Mouse (Mus musculus): ENCODE data around the gene Camk2b. TPM values are rescaled to one million over a fixed set of nuclear protein-coding genes. Genes with fewer than 3 reads are reported as not detected.
"Not testable (repeated sequence)": the region's sequence is repeated elsewhere in the genome, so short reads cannot be mapped to it uniquely, and the experiment has no call there.

Camk2b gene
- polyA plus RNA-seq, 1 experiment from 2014 or later, result 51.6 TPM

GRCm38 (mm10) chr11:6013359-6013758, 52.8 kb downstream of the Camk2b start:
- no peak overlapping the region for H3K9ac ChIP-seq (ENCODE audit: low read length)
- H3K36me3 ChIP-seq (ENCODE audit: control insufficient read depth, insufficient read depth, low read length), result no peaks in the 10 kb centered on the region
- DNase-seq (ENCODE audit: low spot score), result no peak
- peaks cover 4% of the 10 kb centered on the region; the same call in 1 of the 2 replicates for H3K4me1 ChIP-seq (ENCODE audit: control insufficient read depth, insufficient read depth, low read length)
- no peak overlapping the region for H3K4me3 ChIP-seq (ENCODE audit: low read depth, low read length)
- H3K4me2 ChIP-seq (ENCODE audit: low read length), result no peak overlapping the region
- WGBS, result 75% methylated on average over 2 of the region's 2 CpGs
- no peaks in the 10 kb centered on the region for H3K27me3 ChIP-seq (replicated peaks; ENCODE audit: control insufficient read depth, insufficient read depth, low read length)
- H3K27ac ChIP-seq (ENCODE audit: low read depth, low read length), result no peak overlapping the region
- no peaks in the 10 kb centered on the region for H3K9me3 ChIP-seq (replicated peaks; ENCODE audit: control insufficient read depth, low read length)
- ATAC-seq, result no peak

- no peaks in the 10 kb centered on the region for H3K27me3 ChIP-seq (replicated peaks; ENCODE audit: control insufficient read depth, insufficient read depth, low read length)
- H3K4me2 ChIP-seq (ENCODE audit: low read length), result no peak overlapping the region
- no peaks in the 10 kb centered on the region for H3K36me3 ChIP-seq (ENCODE audit: control insufficient read depth, insufficient read depth, low read length)
- peaks cover 4% of the 10 kb centered on the region; the same call in 1 of the 2 replicates for H3K4me1 ChIP-seq (ENCODE audit: control insufficient read depth, insufficient read depth, low read length)
- no peak for ATAC-seq
- H3K27ac ChIP-seq (ENCODE audit: low read depth, low read length), result no peak overlapping the region
- DNase-seq (ENCODE audit: low spot score), result no peak
- H3K9ac ChIP-seq (ENCODE audit: low read length), result no peak overlapping the region
- no peaks in the 10 kb centered on the region for H3K9me3 ChIP-seq (replicated peaks; ENCODE audit: control insufficient read depth, low read length)
- 96% methylated on average over 3 of the region's 3 CpGs for WGBS
- no peak overlapping the region for H3K4me3 ChIP-seq (ENCODE audit: low read depth, low read length)
Observed at GRCm38 (mm10) chr11:6011879-6012278, 54.3 kb downstream of the Camk2b start.

GRCm38 (mm10) chr11:6010751-6011482, 55.2 kb downstream of the Camk2b start:
- H3K4me2 ChIP-seq (ENCODE audit: low read length); ATAC-seq; H3K9ac ChIP-seq (ENCODE audit: low read length); DNase-seq (ENCODE audit: low spot score); H3K4me3 ChIP-seq (ENCODE audit: low read depth, low read length); H3K9me3 ChIP-seq (replicated peaks; ENCODE audit: control insufficient read depth, low read length); H3K27ac ChIP-seq (ENCODE audit: low read depth, low read length); H3K4me1 ChIP-seq (ENCODE audit: control insufficient read depth, insufficient read depth, low read length); H3K36me3 ChIP-seq (ENCODE audit: control insufficient read depth, insufficient read depth, low read length); H3K27me3 ChIP-seq (replicated peaks; ENCODE audit: control insufficient read depth, insufficient read depth, low read length): not testable (repeated sequence)
- WGBS, result 93% methylated on average over 3 of the region's 18 CpGs

DNA sequence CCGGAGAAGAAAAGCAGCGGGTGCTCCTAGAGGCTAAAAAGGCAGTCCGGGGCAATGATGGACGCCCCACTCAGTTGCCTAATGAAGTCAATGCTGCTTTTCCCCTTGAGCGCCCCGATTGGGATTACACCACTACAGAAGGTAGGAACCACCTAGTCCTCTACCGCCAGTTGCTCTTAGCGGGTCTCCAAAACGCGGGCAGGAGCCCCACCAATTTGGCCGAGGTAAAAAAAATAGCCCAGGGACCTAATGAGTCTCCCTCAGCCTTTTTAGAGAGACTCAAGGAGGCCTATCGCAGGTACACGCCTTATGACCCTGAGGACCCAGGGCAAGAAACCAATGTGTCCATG, 58.4 kb downstream of the Camk2b start:
- not testable (repeated sequence) for H3K9ac ChIP-seq (ENCODE audit: low read length); H3K4me1 ChIP-seq (ENCODE audit: control insufficient read depth, insufficient read depth, low read length); H3K27ac ChIP-seq (ENCODE audit: low read depth, low read length); ATAC-seq; DNase-seq (ENCODE audit: low spot score); H3K27me3 ChIP-seq (replicated peaks; ENCODE audit: control insufficient read depth, insufficient read depth, low read length); H3K36me3 ChIP-seq (ENCODE audit: control insufficient read depth, insufficient read depth, low read length); H3K9me3 ChIP-seq (replicated peaks; ENCODE audit: control insufficient read depth, low read length)
- H3K4me2 ChIP-seq (ENCODE audit: low read length), result peak overlapping the region; percentile 52
- H3K4me3 ChIP-seq (ENCODE audit: low read depth, low read length), result peak overlapping the region; percentile 22
- 33% methylated on average over 9 of the region's 13 CpGs for WGBS

- H3K36me3 ChIP-seq (ENCODE audit: control insufficient read depth, insufficient read depth, low read length); H3K27me3 ChIP-seq (replicated peaks; ENCODE audit: control insufficient read depth, insufficient read depth, low read length); H3K4me1 ChIP-seq (ENCODE audit: control insufficient read depth, insufficient read depth, low read length); H3K27ac ChIP-seq (ENCODE audit: low read depth, low read length); H3K9me3 ChIP-seq (replicated peaks; ENCODE audit: control insufficient read depth, low read length); DNase-seq (ENCODE audit: low spot score): not testable (repeated sequence)
- H3K4me2 ChIP-seq (ENCODE audit: low read length), result peak overlapping the region; percentile 52
- WGBS, result 2% methylated on average over 20 of the region's 49 CpGs
- peak overlapping the region; percentile 51 for H3K9ac ChIP-seq (ENCODE audit: low read length)
- peak; percentile 85 for ATAC-seq
- peak overlapping the region; percentile 31 for H3K4me3 ChIP-seq (ENCODE audit: low read depth, low read length)
Observed at GRCm38 (mm10) chr11:6007010-6007778, 59.0 kb downstream of the Camk2b start.

DNA sequence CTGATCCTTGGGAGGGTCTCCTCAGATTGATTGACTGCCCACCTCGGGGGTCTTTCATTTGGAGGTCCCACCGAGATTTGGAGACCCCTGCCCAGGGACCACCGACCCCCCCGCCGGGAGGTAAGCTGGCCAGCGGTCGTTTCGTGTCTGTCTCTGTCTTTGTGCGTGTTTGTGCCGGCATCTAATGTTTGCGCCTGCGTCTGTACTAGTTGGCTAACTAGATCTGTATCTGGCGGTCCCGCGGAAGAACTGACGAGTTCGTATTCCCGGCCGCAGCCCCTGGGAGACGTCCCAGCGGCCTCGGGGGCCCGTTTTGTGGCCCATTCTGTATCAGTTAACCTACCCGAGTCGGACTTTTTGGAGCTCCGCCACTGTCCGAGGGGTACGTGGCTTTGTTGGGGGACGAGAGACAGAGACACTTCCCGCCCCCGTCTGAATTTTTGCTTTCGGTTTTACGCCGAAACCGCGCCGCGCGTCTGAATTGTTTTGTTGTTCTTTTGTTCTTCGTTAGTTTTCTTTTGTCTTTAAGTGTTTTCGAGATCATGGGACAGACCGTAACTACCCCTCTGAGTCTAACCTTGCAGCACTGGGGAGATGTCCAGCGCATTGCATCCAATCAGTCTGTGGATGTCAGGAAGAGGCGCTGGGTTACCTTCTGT, 59.7 kb downstream of the Camk2b start:
- Histone ChIP-seq H3K4me2 (ENCODE audit: low read length) (peak overlapping the region; percentile 52), H3K9ac (ENCODE audit: low read length) (peak overlapping the region; percentile 51), H3K4me3 (ENCODE audit: low read depth, low read length) (peak overlapping the region; percentile 31)
- not testable (repeated sequence) for H3K36me3 ChIP-seq (ENCODE audit: control insufficient read depth, insufficient read depth, low read length); H3K27ac ChIP-seq (ENCODE audit: low read depth, low read length); DNase-seq (ENCODE audit: low spot score); H3K9me3 ChIP-seq (replicated peaks; ENCODE audit: control insufficient read depth, low read length); H3K27me3 ChIP-seq (replicated peaks; ENCODE audit: control insufficient read depth, insufficient read depth, low read length); ATAC-seq; H3K4me1 ChIP-seq (ENCODE audit: control insufficient read depth, insufficient read depth, low read length)
- WGBS, result 2% methylated on average over 36 of the region's 44 CpGs

DNA sequence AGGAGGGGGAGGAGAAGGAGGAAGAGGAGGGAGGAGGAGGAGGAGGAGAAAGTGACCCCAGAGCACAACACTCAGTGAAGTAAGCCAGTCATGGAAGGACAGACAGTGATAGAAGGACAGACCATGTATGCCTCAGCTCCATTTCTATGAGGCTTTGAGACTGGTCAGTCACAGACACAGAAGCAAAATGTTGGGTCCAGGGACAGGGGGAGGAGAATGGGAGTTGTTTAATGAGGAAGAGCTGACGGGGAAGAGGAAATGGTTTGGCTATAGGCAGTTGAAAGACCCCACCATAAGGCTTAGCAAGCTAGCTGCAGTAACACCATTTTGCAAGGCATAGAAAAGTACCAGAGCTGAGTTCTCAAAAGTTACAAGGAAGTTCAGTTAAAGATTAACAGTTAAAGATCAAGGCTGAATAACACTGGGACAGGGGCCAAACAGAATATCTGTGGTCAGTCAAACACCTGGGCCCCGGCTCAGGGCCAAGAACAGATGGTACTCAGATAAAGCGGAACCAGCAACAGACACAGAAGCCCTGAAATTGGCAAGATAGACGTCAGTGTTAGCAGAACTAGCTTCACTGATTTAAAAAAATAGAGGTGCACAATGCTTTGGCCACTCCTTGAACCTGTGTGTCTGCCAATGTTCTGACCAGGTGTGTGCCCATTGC, 60.7 kb downstream of the Camk2b start:
- ATAC-seq; H3K27ac ChIP-seq (ENCODE audit: low read depth, low read length); H3K9ac ChIP-seq (ENCODE audit: low read length); H3K4me3 ChIP-seq (ENCODE audit: low read depth, low read length); H3K4me1 ChIP-seq (ENCODE audit: control insufficient read depth, insufficient read depth, low read length); DNase-seq (ENCODE audit: low spot score); H3K4me2 ChIP-seq (ENCODE audit: low read length); H3K27me3 ChIP-seq (replicated peaks; ENCODE audit: control insufficient read depth, insufficient read depth, low read length); H3K9me3 ChIP-seq (replicated peaks; ENCODE audit: control insufficient read depth, low read length); H3K36me3 ChIP-seq (ENCODE audit: control insufficient read depth, insufficient read depth, low read length): not testable (repeated sequence)
- 36% methylated on average over 1 of the region's 4 CpGs for WGBS

DNA sequence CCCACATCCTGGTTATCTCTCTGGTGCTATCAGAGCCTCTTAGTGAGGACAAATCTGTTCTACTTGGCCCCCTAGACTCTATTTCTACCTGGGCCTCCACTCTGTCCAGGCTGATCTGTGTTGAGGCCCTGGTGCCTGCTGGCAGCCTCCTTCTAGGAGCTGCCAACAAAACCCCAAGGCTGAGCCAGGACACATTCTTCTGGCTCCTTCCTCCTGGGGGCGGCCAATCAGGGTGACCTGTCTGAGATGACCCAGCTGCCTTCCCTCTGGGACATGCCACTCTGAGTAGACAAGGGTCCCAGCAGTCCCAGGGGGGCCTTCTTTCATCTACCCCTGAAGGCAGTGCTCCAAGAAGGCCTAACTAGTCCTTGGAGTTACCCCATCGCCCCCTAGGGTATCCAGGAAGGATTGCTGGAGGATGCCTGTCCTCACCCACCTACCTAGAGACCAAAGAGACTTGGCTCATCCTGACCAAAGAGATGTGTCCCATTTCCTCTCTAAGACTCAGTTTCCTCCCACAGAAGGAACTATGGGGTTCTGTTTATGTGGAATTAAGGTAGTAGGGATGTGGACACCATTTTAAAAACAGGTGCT, 63.0 kb downstream of the Camk2b start:
- H3K36me3 ChIP-seq (ENCODE audit: control insufficient read depth, insufficient read depth, low read length), result no peaks in the 10 kb centered on the region
- peaks cover 14% of the 10 kb centered on the region for H3K4me1 ChIP-seq (ENCODE audit: control insufficient read depth, insufficient read depth, low read length)
- 43% methylated on average over 2 of the region's 2 CpGs for WGBS
- ATAC-seq (no peak), DNase-seq (ENCODE audit: low spot score) (no peak)
- no peaks in the 10 kb centered on the region for H3K27me3 ChIP-seq (replicated peaks; ENCODE audit: control insufficient read depth, insufficient read depth, low read length)
- no peak overlapping the region for H3K4me2 ChIP-seq (ENCODE audit: low read length)
- H3K27ac ChIP-seq (ENCODE audit: low read depth, low read length), result no peak overlapping the region
- no peaks in the 10 kb centered on the region for H3K9me3 ChIP-seq (replicated peaks; ENCODE audit: control insufficient read depth, low read length)
- no peak overlapping the region for H3K4me3 ChIP-seq (ENCODE audit: low read depth, low read length)
- H3K9ac ChIP-seq (ENCODE audit: low read length), result no peak overlapping the region
